Mouse (Mus musculus): Measurements from ENCODE around the gene H2-DMb2. TPM values are rescaled to one million over a fixed set of nuclear protein-coding genes. Genes with fewer than 3 reads are reported as not detected.
A peak's percentile ranks its signal among the peaks of the same experiment; 100 is the strongest.
"Not testable (repeated sequence)": the region's sequence is repeated elsewhere in the genome, so short reads cannot be mapped to it uniquely, and the experiment has no call there.

H2-DMb2 gene
- polyA plus RNA-seq, 1 experiment from 2014 or later, result 0.42 TPM

DNA sequence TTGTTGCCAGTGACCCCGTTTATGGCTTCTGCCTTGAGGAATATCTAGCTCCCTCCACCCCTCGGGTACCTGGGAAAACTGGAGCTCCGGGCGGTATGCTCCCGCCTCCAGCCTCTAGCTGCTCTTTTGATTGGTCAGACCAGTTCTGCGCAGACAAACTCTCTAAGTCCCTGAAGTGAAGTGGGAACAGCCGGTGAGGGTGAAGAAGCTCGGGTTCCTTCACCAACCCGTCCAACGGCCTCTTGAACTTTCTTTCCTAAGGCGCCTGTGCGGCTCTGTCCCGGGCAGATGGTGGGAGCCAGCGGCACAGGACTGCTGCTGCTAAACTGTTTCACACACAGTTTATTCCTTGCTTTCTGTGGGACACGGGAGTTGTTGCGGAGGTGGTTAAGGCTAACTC is 3.7 kb upstream of the H2-DMb2 start:
- peak overlapping the region; percentile 66 for H3K4me2 ChIP-seq (replicated peaks)

DNA sequence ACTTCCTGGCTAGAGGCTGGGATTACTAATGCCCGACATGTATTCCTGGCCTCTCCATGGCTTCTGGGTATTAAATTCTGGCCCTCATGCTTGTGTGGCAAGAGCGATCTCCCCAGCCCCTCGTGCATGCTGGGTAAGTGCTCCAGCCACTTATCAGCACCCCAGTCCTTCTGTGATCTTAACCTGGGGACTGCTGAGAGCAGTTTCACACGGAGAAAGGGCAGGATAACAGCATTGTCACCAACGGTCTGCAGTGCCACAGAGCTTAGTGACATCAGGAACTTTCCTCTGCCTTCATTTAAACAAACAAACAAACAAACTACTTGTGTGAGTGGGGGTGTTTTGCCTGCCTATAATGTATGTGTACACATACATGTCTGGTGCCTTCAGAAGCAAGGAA is 2.9 kb upstream of the H2-DMb2 start:
- ATAC-seq (ENCODE audit: insufficient number of reproducible peaks, insufficient read depth, low FRiP score, low TSS enrichment), result no peak
- WGBS, result 11% methylated on average over 5 of the region's 5 CpGs
- peaks cover 20% of the 10 kb centered on the region for H3K4me1 ChIP-seq
- H3K27me3 ChIP-seq, result peaks cover 47% of the 10 kb centered on the region
- H3K9ac ChIP-seq, result no peak overlapping the region
- H3K9me3 ChIP-seq, result no peaks in the 10 kb centered on the region
- H3K4me3 ChIP-seq, result no peak overlapping the region
- no peak overlapping the region for H3K27ac ChIP-seq
- peak overlapping the region; percentile 66; the same call in 1 of the 2 replicates for H3K4me2 ChIP-seq (replicated peaks)
- H3K36me3 ChIP-seq, result no peaks in the 10 kb centered on the region

More for the DNA sequence above, 3.7 kb upstream of the H2-DMb2 start:
- Histone ChIP-seq H3K4me1 (peaks cover 20% of the 10 kb centered on the region), H3K9ac (0 out of 2 replicates have a peak overlapping the region, but pooled peaks have one; percentile 27), H3K9me3 (no peaks in the 10 kb centered on the region), H3K27me3 (peaks cover 47% of the 10 kb centered on the region), H3K4me3 (peak overlapping the region; percentile 36), H3K27ac (no peak overlapping the region), H3K36me3 (no peaks in the 10 kb centered on the region)
- no peak for ATAC-seq (ENCODE audit: insufficient number of reproducible peaks, insufficient read depth, low FRiP score, low TSS enrichment)
- 1% methylated on average over 16 of the region's 16 CpGs for WGBS

DNA sequence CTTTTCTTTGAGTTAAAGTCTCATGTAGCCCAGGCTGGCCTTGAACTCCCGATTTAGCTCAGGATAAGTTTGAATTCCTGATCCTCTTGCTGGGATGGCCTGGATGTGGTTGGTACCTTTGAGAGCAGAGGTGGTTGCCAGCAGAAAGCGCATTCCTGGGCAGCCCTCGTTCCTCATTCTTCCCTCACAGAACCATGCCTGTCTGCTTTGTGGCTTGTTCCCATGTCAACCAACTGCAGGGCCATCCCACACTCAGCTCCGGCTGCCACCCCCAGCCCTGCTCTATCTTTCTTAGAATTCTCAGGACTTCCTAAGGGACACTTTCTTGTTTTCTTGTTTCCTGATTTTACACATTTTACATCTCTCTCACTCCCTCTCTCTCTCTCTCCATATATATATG is 1.7 kb upstream of the H2-DMb2 start:
- peaks cover 20% of the 10 kb centered on the region for H3K4me1 ChIP-seq
- peaks cover 42% of the 10 kb centered on the region for H3K27me3 ChIP-seq
- no peak for ATAC-seq (ENCODE audit: insufficient number of reproducible peaks, insufficient read depth, low FRiP score, low TSS enrichment)
- WGBS, result 61% methylated on average over 4 of the region's 4 CpGs
- H3K9me3 ChIP-seq, result no peaks in the 10 kb centered on the region
- H3K4me2 ChIP-seq (replicated peaks), result no peak overlapping the region
- no peak overlapping the region for H3K9ac ChIP-seq
- H3K4me3 ChIP-seq, result no peak overlapping the region
- H3K36me3 ChIP-seq, result no peaks in the 10 kb centered on the region
- no peak overlapping the region for H3K27ac ChIP-seq

DNA sequence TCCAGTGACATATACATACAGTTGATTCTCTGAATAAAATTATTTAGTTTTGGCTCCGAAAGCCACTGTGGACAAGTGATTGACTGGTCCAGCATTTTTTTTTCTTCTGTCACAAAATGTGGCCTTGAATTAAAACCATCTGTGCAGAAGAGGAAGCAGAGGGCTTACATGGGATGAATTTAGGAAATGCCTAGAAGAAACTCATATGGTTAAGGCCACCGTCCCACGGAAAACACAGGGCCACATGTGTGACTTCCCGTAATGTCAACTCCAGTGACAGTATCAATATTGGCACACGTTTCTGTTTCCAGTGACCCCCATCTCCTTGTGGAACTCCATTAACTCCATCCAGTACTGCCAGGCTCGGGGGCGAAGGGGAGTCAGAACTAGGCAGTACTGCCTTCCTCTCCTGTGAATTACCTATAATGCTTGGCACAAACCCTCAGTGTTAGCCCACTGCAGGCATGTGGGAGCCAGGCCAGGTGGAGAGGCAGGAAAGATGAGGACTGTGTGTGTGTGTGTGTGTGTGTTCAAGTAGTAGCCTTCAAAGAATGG is 574 bp upstream of the H2-DMb2 start:
- Histone ChIP-seq H3K4me3 (no peak overlapping the region), H3K9ac (no peak overlapping the region), H3K27me3 (peaks cover 34% of the 10 kb centered on the region), H3K4me2 (replicated peaks) (no peak overlapping the region), H3K9me3 (no peaks in the 10 kb centered on the region), H3K36me3 (no peaks in the 10 kb centered on the region), H3K27ac (no peak overlapping the region), H3K4me1 (peaks cover 20% of the 10 kb centered on the region)
- 49% methylated on average over 7 of the region's 7 CpGs for WGBS
- ATAC-seq (ENCODE audit: insufficient number of reproducible peaks, insufficient read depth, low FRiP score, low TSS enrichment), result no peak

DNA sequence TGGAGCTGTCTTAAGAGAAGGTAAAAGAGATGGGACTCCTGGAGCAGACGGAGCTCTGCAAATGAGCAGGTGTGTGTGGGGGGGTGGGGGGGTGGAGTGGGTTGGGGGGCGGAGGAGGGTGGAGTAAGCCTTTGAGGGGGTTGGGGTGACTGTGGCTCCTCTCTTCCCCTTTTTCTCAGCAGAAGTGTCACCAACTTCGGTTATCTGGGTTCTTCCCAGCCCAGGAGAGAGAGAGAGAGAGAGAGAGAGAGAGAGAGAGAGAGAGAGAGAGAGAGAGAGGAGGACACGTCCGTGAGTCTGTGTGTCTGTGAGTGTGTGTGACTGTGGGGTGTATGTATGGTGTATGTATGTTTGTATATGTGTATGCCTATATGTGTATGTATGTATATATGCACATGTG is 354 bp downstream of the H2-DMb2 start:
- WGBS, result 57% methylated on average over 4 of the region's 5 CpGs
- no peak for ATAC-seq (ENCODE audit: insufficient number of reproducible peaks, insufficient read depth, low FRiP score, low TSS enrichment)
- H3K4me1 ChIP-seq, result peaks cover 20% of the 10 kb centered on the region

DNA sequence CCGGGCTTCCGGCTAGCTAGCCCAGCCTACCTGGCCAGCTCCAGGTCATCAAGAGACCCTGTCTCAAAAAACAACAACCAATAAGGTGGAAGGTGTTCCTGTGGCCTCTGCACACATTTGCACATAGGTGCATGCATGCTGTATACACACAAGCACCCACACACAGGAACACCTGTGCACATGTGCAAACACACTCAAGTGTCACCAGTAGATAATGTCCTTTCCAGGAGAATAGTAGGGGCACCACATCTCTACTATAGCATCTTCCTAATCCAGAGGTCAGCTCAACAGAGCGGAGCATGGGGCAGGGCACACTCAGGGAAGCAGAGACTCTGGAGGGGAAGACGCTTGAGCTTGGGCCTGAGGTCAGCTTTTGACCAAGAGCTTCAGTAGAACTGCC is 1.1 kb downstream of the H2-DMb2 start:
- Histone ChIP-seq H3K4me1 (peaks cover 20% of the 10 kb centered on the region), H3K27me3 (peaks cover 17% of the 10 kb centered on the region)
- H3K27ac ChIP-seq; H3K4me2 ChIP-seq (replicated peaks); H3K9ac ChIP-seq; ATAC-seq (ENCODE audit: insufficient number of reproducible peaks, insufficient read depth, low FRiP score, low TSS enrichment); H3K4me3 ChIP-seq; H3K9me3 ChIP-seq; H3K36me3 ChIP-seq: not testable (repeated sequence)
- 92% methylated on average over 4 of the region's 4 CpGs for WGBS

More for the DNA sequence above, 354 bp downstream of the H2-DMb2 start:
- H3K9me3 ChIP-seq, result no peaks in the 10 kb centered on the region
- no peak overlapping the region for H3K27ac ChIP-seq
- H3K36me3 ChIP-seq, result no peaks in the 10 kb centered on the region
- no peak overlapping the region for H3K9ac ChIP-seq
- no peak overlapping the region for H3K4me2 ChIP-seq (replicated peaks)
- no peak overlapping the region for H3K4me3 ChIP-seq
- H3K27me3 ChIP-seq, result peaks cover 25% of the 10 kb centered on the region

DNA sequence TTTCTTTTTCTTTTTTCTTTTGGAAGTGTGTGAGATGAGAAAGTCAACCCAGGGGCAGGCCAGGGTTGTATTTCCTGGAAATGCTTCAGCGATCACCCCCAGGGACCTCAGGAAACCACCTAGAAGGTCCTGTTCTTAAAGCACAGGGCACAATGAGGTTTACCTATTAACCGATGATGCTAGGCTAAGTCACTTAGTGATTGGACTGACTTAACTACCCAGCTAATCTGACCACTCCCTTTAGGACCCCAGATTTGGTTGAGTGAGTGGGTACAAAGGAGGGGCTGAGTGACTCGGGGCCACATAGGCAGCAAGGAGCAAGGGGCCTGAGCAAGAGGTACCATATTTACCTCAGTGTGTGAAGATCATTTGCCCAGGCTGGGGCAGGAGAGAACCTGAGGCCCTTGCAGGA is 1.9 kb downstream of the H2-DMb2 start:
- no peak overlapping the region for H3K9ac ChIP-seq
- ATAC-seq (ENCODE audit: insufficient number of reproducible peaks, insufficient read depth, low FRiP score, low TSS enrichment), result no peak
- 72% methylated on average over 3 of the region's 3 CpGs for WGBS

DNA sequence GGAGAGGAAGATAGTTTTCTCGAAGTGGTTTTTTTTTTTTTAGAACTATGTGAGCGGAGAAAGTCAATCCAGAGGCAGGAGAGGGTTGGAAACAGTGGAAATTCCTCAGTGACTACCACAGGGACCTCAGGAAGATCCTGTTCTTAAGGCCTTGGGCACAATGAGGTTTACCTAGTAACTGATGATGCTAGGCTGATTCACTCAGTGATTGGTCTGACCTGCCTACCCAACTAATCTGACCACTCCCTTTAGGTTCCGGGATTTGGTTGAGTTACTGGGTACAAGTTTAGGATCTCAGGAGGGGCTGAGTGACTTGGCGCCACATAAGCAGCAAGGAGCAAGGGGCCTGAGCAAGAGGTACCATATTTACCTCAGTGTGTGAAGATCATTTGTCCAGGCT is 9.8 kb downstream of the H2-DMb2 start, which contains the start of gene H2-DMb1:
H2-DMb1 (plus strand) TSS at position 150 of the 400 bp plus-strand sequence.
- Histone ChIP-seq H3K27ac (no peak within 1 kb of the TSS), H3K27me3 (no peaks in the 10 kb centered on the region; the same call in 1 of the 2 replicates), H3K36me3 (no peaks in the 10 kb centered on the region), H3K4me3 (no peak within 1 kb of the TSS), H3K9ac (no peak within 1 kb of the TSS), H3K9me3 (no peaks in the 10 kb centered on the region), H3K4me1 (no peaks in the 10 kb centered on the region), H3K4me2 (replicated peaks) (no peak within 1 kb of the TSS)
- WGBS, result 58% methylated on average over 4 of the region's 4 CpGs
- no peak for ATAC-seq (ENCODE audit: insufficient number of reproducible peaks, insufficient read depth, low FRiP score, low TSS enrichment)

More for the DNA sequence above, 1.9 kb downstream of the H2-DMb2 start:
- no peaks in the 10 kb centered on the region for H3K36me3 ChIP-seq
- peaks cover 14% of the 10 kb centered on the region for H3K27me3 ChIP-seq
- H3K9me3 ChIP-seq, result no peaks in the 10 kb centered on the region
- H3K27ac ChIP-seq, result no peak overlapping the region
- H3K4me2 ChIP-seq (replicated peaks), result no peak overlapping the region
- no peak overlapping the region for H3K4me3 ChIP-seq
- peaks cover 15% of the 10 kb centered on the region for H3K4me1 ChIP-seq

DNA sequence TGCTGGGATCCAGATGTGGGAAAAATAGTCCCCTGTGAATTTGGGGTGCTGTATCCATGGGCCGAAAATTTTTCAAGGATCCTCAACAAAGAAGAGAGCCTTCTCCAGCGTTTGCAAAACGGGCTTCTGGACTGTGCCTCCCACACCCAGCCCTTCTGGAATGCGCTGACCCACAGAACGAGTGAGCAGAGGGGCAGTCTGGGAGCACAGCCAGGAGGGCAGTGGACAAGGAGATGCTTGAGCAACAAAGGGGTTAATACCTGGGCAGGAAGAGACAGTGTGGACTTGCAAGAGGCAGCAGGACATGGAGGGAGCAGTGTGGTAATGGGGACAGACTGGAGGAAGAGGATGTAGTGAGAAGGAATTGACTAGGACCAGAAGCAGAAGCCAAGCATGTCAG is 12.4 kb downstream of the H2-DMb2 start:
- no peak for ATAC-seq (ENCODE audit: insufficient number of reproducible peaks, insufficient read depth, low FRiP score, low TSS enrichment)
- Histone ChIP-seq H3K4me2 (replicated peaks) (no peak overlapping the region), H3K9me3 (no peaks in the 10 kb centered on the region), H3K4me3 (no peak overlapping the region), H3K27ac (no peak overlapping the region), H3K27me3 (no peaks in the 10 kb centered on the region; the same call in 1 of the 2 replicates), H3K36me3 (no peaks in the 10 kb centered on the region), H3K9ac (no peak overlapping the region), H3K4me1 (no peaks in the 10 kb centered on the region)
- WGBS, result 53% methylated on average over 5 of the region's 5 CpGs

DNA sequence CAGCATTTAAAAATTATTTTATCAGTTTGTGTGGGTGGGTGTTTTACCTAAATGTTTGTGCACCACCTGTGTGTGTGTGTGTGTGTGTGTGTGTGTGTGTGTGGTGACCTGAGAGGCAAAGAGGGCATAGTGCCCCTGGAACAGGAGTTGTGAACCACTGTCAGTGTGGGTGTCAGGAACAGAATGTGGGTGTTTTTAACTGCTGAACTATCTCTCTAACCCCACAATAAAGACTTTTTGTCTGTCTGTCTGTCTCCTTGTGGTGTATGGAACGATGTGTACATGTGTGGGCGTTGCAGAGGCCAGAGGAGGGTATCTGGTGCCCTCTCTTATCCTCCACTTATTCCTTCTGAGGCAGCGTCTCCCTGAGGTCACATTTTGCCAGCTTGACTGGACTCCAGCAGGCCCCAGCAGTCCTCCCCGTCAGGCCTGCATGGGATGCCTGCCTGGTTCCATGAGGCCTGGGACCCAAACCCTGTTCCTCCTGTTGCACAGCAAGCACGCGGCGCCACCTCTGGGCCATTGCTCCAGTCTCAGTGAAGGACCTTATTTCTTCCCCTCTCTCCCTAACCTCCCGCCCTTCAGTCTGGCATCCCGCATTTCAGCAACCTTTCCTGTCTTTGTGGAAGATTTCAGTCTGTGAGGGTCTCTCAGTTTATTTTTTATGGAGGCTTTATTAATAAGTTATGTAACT is 21.2 kb downstream of the H2-DMb2 start:
- H3K27ac ChIP-seq, result no peak overlapping the region
- no peak overlapping the region for H3K9ac ChIP-seq
- H3K4me3 ChIP-seq, result no peak overlapping the region
- no peak overlapping the region for H3K4me2 ChIP-seq (replicated peaks)
- H3K36me3 ChIP-seq, result no peaks in the 10 kb centered on the region
- no peaks in the 10 kb centered on the region for H3K27me3 ChIP-seq
- 35% methylated on average over 9 of the region's 9 CpGs for WGBS
- H3K9me3 ChIP-seq, result no peaks in the 10 kb centered on the region
- no peak for ATAC-seq (ENCODE audit: insufficient number of reproducible peaks, insufficient read depth, low FRiP score, low TSS enrichment)
- no peaks in the 10 kb centered on the region for H3K4me1 ChIP-seq

DNA sequence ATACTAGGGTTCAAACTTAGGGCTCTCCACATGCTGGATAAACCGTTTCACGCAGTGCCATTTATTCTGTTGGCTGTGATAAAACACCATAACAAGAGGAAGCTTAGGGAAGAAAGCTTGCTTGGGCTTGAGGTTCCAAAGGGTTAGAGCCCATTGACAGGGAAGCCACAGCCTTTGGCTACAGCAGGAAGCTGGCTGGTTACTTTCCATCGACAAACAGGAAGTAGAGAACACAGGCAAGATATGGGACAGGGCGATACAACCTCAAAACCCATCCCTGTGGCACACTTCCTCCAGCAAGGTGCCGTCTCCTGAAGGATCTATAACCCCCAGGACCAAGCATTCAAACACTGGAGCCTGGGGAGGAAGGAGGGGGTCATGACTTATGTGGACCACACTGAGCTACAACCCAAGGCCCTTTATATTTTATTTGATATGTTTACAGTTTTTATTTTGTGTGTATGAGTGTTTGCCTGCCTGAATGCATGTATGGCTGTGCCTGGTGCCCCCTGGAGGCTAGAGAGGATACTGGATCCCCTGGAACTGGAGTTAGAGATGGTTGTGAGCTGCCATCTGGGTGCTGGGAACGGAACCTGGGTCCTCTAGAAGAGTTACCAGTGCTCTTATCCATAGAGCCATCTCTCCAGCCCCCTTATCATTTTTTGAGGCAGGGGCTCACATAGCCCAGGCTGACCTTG is 22.1 kb downstream of the H2-DMb2 start:
- no peak overlapping the region for H3K27ac ChIP-seq
- no peaks in the 10 kb centered on the region for H3K36me3 ChIP-seq
- no peaks in the 10 kb centered on the region for H3K4me1 ChIP-seq
- H3K9ac ChIP-seq, result no peak overlapping the region
- 87% methylated on average over 6 of the region's 6 CpGs for WGBS
- H3K27me3 ChIP-seq, result no peaks in the 10 kb centered on the region
- H3K4me2 ChIP-seq (replicated peaks), result no peak overlapping the region
- H3K9me3 ChIP-seq, result no peaks in the 10 kb centered on the region
- no peak for ATAC-seq (ENCODE audit: insufficient number of reproducible peaks, insufficient read depth, low FRiP score, low TSS enrichment)
- no peak overlapping the region for H3K4me3 ChIP-seq

DNA sequence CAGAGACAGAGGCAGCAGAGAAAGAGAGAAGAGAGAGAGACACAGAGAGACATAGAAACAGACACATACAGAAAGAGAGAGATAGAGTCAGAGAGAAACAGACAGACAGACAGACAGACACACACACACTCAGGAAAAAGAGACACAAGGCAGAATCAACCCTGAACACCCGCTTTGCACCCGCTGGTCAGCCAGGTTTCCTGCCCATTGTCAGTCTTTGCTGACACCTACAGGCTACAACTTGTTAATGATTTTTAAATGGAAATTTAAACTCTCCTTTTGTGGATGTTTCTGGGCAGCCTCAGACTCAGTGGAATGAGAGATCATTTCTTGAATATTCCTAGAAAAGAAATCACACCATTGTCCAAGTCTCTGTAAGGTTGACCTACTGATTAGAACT is 26.2 kb downstream of the H2-DMb2 start:
- H3K4me2 ChIP-seq (replicated peaks), result no peak overlapping the region
- H3K4me1 ChIP-seq, result no peaks in the 10 kb centered on the region
- H3K27ac ChIP-seq, result no peak overlapping the region
- H3K9me3 ChIP-seq, result 0 out of 2 replicates have a peak, but pooled peaks cover 3% of the 10 kb centered on the region
- H3K36me3 ChIP-seq, result no peaks in the 10 kb centered on the region
- 3% methylated on average over 2 of the region's 2 CpGs for WGBS
- H3K4me3 ChIP-seq, result no peak overlapping the region
- ATAC-seq (ENCODE audit: insufficient number of reproducible peaks, insufficient read depth, low FRiP score, low TSS enrichment), result no peak
- H3K27me3 ChIP-seq, result no peaks in the 10 kb centered on the region
- no peak overlapping the region for H3K9ac ChIP-seq

Measured in embryonic facial prominence, embryonic 12.5 days (tissue).